Mouse (Mus musculus) heart, adult 2 months (tissue): ENCODE measurements around the gene Gm20388. TPM values are rescaled to one million over a fixed set of nuclear protein-coding genes. Genes with fewer than 3 reads are reported as not detected.

Experiments used
- DNase-seq, 2 experiments: peaks; one replicate each; pipeline ENCODE4 v3.0.0; 2021
- H3K27ac ChIP-seq: fragments of 200-600 bp; 2 replicates; pipeline ENCODE4 v1.8.1; 2022
- H3K27me3 ChIP-seq: fragments of 200-500 bp; 2 replicates; pipeline ENCODE4 v1.6.1; 2012; ENCODE audit warnings: mild to moderate bottlenecking, low read length, inconsistent platforms, mixed read lengths; ENCODE audit not compliant: control insufficient read depth, insufficient read depth
- H3K36me3 ChIP-seq: fragments of 200-500 bp; 2 replicates; pipeline ENCODE4 v1.6.1; 2012; ENCODE audit warnings: low read length, inconsistent platforms; ENCODE audit not compliant: control insufficient read depth, insufficient read depth
- H3K4me1 ChIP-seq: fragments of 200-500 bp; 2 replicates; pipeline ENCODE4 v1.6.1; 2011; ENCODE audit warnings: low read length; ENCODE audit not compliant: control insufficient read depth, insufficient read depth
- H3K4me3 ChIP-seq: fragments of 200-600 bp; 2 replicates; pipeline ENCODE4 v1.8.1; 2022
- H3K79me2 ChIP-seq: fragments of 200-500 bp; replicated peaks from 2 replicates; pipeline ENCODE4 v1.6.1; 2012; ENCODE audit warnings: mild to moderate bottlenecking, inconsistent platforms, low read length, moderate library complexity, mixed read lengths; ENCODE audit not compliant: control insufficient read depth, insufficient read depth
- H3K9ac ChIP-seq: fragments of 200-500 bp; 2 replicates; pipeline ENCODE4 v1.6.1; 2012; ENCODE audit warnings: low read depth, mild to moderate bottlenecking, control low read depth, inconsistent platforms, low read length, mixed read lengths
- CTCF ChIP-seq: fragments of 200-600 bp; IDR thresholded peaks from 2 replicates; pipeline ENCODE4 v1.8.1; 2022; ENCODE audit warnings: antibody characterized with exemption, mild to moderate bottlenecking, moderate library complexity
- EP300 ChIP-seq: fragments of 200-500 bp; IDR thresholded peaks from 2 replicates; pipeline ENCODE4 v1.6.1; 2011; ENCODE audit warnings: low read depth, low read length, control low read depth; ENCODE audit not compliant: insufficient read depth
- POLR2A ChIP-seq: fragments of 200-500 bp; IDR thresholded peaks from 2 replicates; pipeline ENCODE4 v1.6.1; 2011; ENCODE audit warnings: mild to moderate bottlenecking, low read depth, low read length, control low read depth; ENCODE audit not compliant: insufficient read depth
- WGBS: fragments of 180-500 bp; shearing (Covaris S2); methylation state at CpG from one replicate; pipeline ENCODE4 v1.1.7; 2018; 5-methylcytosine and 5-hydroxymethylcytosine counted together
- intact Hi-C: fragments of 180-260 bp; cut with DNase I; formaldehyde crosslinking; loops from one replicate; pipeline ENCODE4 v1.15.1; 2025
- polyA plus RNA-seq: library from polyadenylated mRNA; depleted of rRNA; stranded (reverse); fragments of >200 nt; gene quantifications from 2 replicates; pipeline ENCODE4 v1.2.3, GENCODE M21; 2012
- total RNA-seq, 2 experiments: library from RNA; stranded (reverse); gene quantifications; 2 replicates each; pipeline ENCODE4 v1.2.3; 2021

Gene Gm20388
- total and polyA plus RNA-seq, 3 experiments: 1.8 to 32.3 TPM; not detected in 1

GRCm38 (mm10) chr8:121889317-121889716 lies 1978.7 kb downstream of the Gm20388 start:
- WGBS: 83% methylated on average over 1 of the region's 1 CpGs
- H3K9ac ChIP-seq: no peak overlapping the region
- DNase-seq: no peak
- H3K27me3 ChIP-seq: no peaks in the 10 kb centered on the region
- intact Hi-C loops: no loop called here
- TF ChIP-seq POLR2A (no peak), CTCF (no peak), EP300 (no peak)
- H3K27ac ChIP-seq: no peak overlapping the region
- peaks cover 2% of the 10 kb centered on the region; the same call in 1 of the 2 replicates for H3K4me1 ChIP-seq
- H3K79me2 ChIP-seq: no peaks in the 10 kb centered on the region
- no peak overlapping the region for H3K4me3 ChIP-seq
- H3K36me3 ChIP-seq: no peaks in the 10 kb centered on the region

GRCm38 (mm10) chr8:121889810-121890785 lies 1979.5 kb downstream of the Gm20388 start:
- TF ChIP-seq CTCF: no peak
- no peak for TF ChIP-seq POLR2A
- TF ChIP-seq EP300: no peak
- Histone ChIP-seq H3K4me3 (no peak overlapping the region), H3K9ac (no peak overlapping the region), H3K4me1 (peaks cover 2% of the 10 kb centered on the region; the same call in 1 of the 2 replicates), H3K27ac (no peak overlapping the region), H3K27me3 (no peaks in the 10 kb centered on the region), H3K36me3 (no peaks in the 10 kb centered on the region), H3K79me2 (no peaks in the 10 kb centered on the region)
- WGBS: 66% methylated on average over 15 of the region's 15 CpGs
- DNase-seq: peak in 1 of 2 experiments; percentile 28
- intact Hi-C loops: no loop called here

- Histone ChIP-seq H3K79me2 (no peaks in the 10 kb centered on the region), H3K36me3 (no peaks in the 10 kb centered on the region), H3K27ac (no peak overlapping the region), H3K9ac (no peak overlapping the region), H3K4me1 (peaks cover 2% of the 10 kb centered on the region), H3K4me3 (no peak overlapping the region), H3K27me3 (no peaks in the 10 kb centered on the region)
- WGBS: 45% methylated on average over 5 of the region's 5 CpGs
- DNase-seq: no peak
- intact Hi-C loops: no loop called here
- TF ChIP-seq EP300 (no peak), POLR2A (no peak), CTCF (no peak)
Measured at GRCm38 (mm10) chr8:121892875-121893274, 1982.2 kb downstream of the Gm20388 start.

- 49% methylated on average over 7 of the region's 7 CpGs for WGBS
- intact Hi-C loops: no loop called here
- H3K27me3 ChIP-seq: no peaks in the 10 kb centered on the region
- no peak overlapping the region for H3K9ac ChIP-seq
- no peak overlapping the region for H3K4me3 ChIP-seq
- H3K36me3 ChIP-seq: no peaks in the 10 kb centered on the region
- DNase-seq: no peak
- H3K79me2 ChIP-seq: no peaks in the 10 kb centered on the region
- H3K27ac ChIP-seq: no peak overlapping the region
- peaks cover 8% of the 10 kb centered on the region for H3K4me1 ChIP-seq
- no peak for TF ChIP-seq EP300
- TF ChIP-seq CTCF: no peak
- TF ChIP-seq POLR2A: no peak
Measured at GRCm38 (mm10) chr8:121895910-121896309, 1985.3 kb downstream of the Gm20388 start.

- TF ChIP-seq POLR2A: no peak
- no peak for TF ChIP-seq CTCF
- no peak for TF ChIP-seq EP300
- Histone ChIP-seq H3K4me3 (no peak overlapping the region), H3K9ac (no peak overlapping the region), H3K4me1 (peaks cover 8% of the 10 kb centered on the region), H3K27me3 (no peaks in the 10 kb centered on the region), H3K79me2 (no peaks in the 10 kb centered on the region), H3K27ac (no peak overlapping the region), H3K36me3 (no peaks in the 10 kb centered on the region)
- intact Hi-C loops: no loop called here
- WGBS: 87% methylated on average over 12 of the region's 12 CpGs
- DNase-seq: no peak
Measured at GRCm38 (mm10) chr8:121896476-121897145, 1986.0 kb downstream of the Gm20388 start.

GRCm38 (mm10) chr8:121897205-121897604 lies 1986.6 kb downstream of the Gm20388 start:
- WGBS: 93% methylated on average over 9 of the region's 9 CpGs
- H3K79me2 ChIP-seq: no peaks in the 10 kb centered on the region
- no peak overlapping the region for H3K4me3 ChIP-seq
- no peak overlapping the region for H3K9ac ChIP-seq
- intact Hi-C loops: no loop called here
- TF ChIP-seq POLR2A (no peak), CTCF (no peak), EP300 (no peak)
- no peaks in the 10 kb centered on the region for H3K36me3 ChIP-seq
- DNase-seq: no peak
- peaks cover 10% of the 10 kb centered on the region for H3K4me1 ChIP-seq
- H3K27me3 ChIP-seq: no peaks in the 10 kb centered on the region
- no peak overlapping the region for H3K27ac ChIP-seq
